Mouse (Mus musculus) 3134 (cell line): ENCODE results near the gene Fam185a.

Source experiments
- DNase-seq: peaks from one replicate; pipeline ENCODE4 v3.0.0-alpha.2; 2011; ENCODE audit warnings: low spot score; ENCODE audit not compliant: insufficient read length; ENCODE audit errors: extremely low read depth

Gene Fam185a

GRCm38 (mm10) chr5:21529110-21529720 lies 104.5 kb downstream of the Fam185a start:
- peak; percentile 67 for DNase-seq
